Mouse (Mus musculus) small intestine, adult 2 months (tissue): Measurements from ENCODE around the gene Msl2.

Experiments
- CTCF ChIP-seq: fragments of 200-500 bp; IDR thresholded peaks from 2 replicates; pipeline ENCODE4 v1.5.1; 2012; ENCODE audit warnings: low read depth, mild to moderate bottlenecking, control low read depth, inconsistent platforms, low read length, moderate library complexity, mixed read lengths; ENCODE audit not compliant: insufficient replicate concordance, insufficient read length; ENCODE audit errors: extremely low read depth
- POLR2A ChIP-seq: fragments of 200-500 bp; IDR thresholded peaks from 2 replicates; pipeline ENCODE4 v1.6.1; 2012; ENCODE audit warnings: low read depth, mild to moderate bottlenecking, control low read depth, inconsistent platforms, low read length, moderate library complexity

GRCm38 (mm10) chr9:101033761-101034447 lies 40.0 kb upstream of the Msl2 start:
- TF ChIP-seq POLR2A (no peak), CTCF (no peak)
